Mouse (Mus musculus) kidney, postnatal 14 days (tissue): ENCODE measurements at regions not wholly inside any gene's neighbourhood (a gene's known extent, or its start where the extent isn't known, plus 50 kb on each side); places are given as distances from the start of the nearest gene placed in this dataset.
A peak's percentile ranks its signal among the peaks of the same experiment; 100 is the strongest.
"Not testable (repeated sequence)": the region's sequence is repeated elsewhere in the genome, so short reads cannot be mapped to it uniquely, and the experiment has no call there.

ENCODE experiments used
- DNase-seq: peaks from one replicate; pipeline ENCODE4 v3.0.0; 2022; ENCODE audit warnings: mixed read lengths

- DNase-seq, result no peak
Measured at GRCm38 (mm10) chr12:46636888-46637287, 181.8 kb downstream of the Nova1 start.

- DNase-seq, result peak; percentile 33
Measured at GRCm38 (mm10) chr12:46635125-46635772, 183.5 kb downstream of the Nova1 start.

GRCm38 (mm10) chr12:46634771-46635124, 184.0 kb downstream of the Nova1 start:
- no peak for DNase-seq

GRCm38 (mm10) chr12:46632384-46632783, 186.3 kb downstream of the Nova1 start:
- not testable (repeated sequence) for DNase-seq

- no peak for DNase-seq
Measured at GRCm38 (mm10) chr12:46627320-46627719, 191.4 kb downstream of the Nova1 start.

GRCm38 (mm10) chr12:46611439-46611838, 207.3 kb downstream of the Nova1 start:
- DNase-seq, result no peak

- no peak for DNase-seq
Measured at GRCm38 (mm10) chr12:46609580-46610311, 209.0 kb downstream of the Nova1 start.

- no peak for DNase-seq
Measured at GRCm38 (mm10) chr12:46608290-46608910, 210.3 kb downstream of the Nova1 start.

- DNase-seq, result no peak
Measured at GRCm38 (mm10) chr12:46597200-46597599, 221.5 kb downstream of the Nova1 start.

GRCm38 (mm10) chr12:46568665-46569064, 250.1 kb downstream of the Nova1 start:
- DNase-seq, result no peak

GRCm38 (mm10) chr12:46566324-46566723, 252.4 kb downstream of the Nova1 start:
- no peak for DNase-seq

GRCm38 (mm10) chr12:46520942-46521341, 297.8 kb downstream of the Nova1 start:
- DNase-seq, result no peak

- no peak for DNase-seq
Measured at GRCm38 (mm10) chr12:46507829-46508228, 310.9 kb downstream of the Nova1 start.

GRCm38 (mm10) chr12:46492465-46492864, 326.3 kb downstream of the Nova1 start:
- DNase-seq, result no peak

GRCm38 (mm10) chr12:46450888-46451287, 367.8 kb downstream of the Nova1 start:
- DNase-seq, result no peak

GRCm38 (mm10) chr12:46444644-46445313, 373.9 kb downstream of the Nova1 start:
- no peak for DNase-seq

GRCm38 (mm10) chr12:46419591-46419990, 399.1 kb downstream of the Nova1 start:
- no peak for DNase-seq

- no peak for DNase-seq
Measured at GRCm38 (mm10) chr12:46418990-46419389, 399.7 kb downstream of the Nova1 start.

- no peak for DNase-seq
Measured at GRCm38 (mm10) chr12:46416765-46417404, 401.8 kb downstream of the Nova1 start.

- DNase-seq, result no peak
Measured at GRCm38 (mm10) chr12:46416250-46416649, 402.5 kb downstream of the Nova1 start.

- DNase-seq, result no peak
Measured at GRCm38 (mm10) chr12:46405674-46406073, 413.1 kb downstream of the Nova1 start.

GRCm38 (mm10) chr12:46399653-46399975, 419.1 kb downstream of the Nova1 start:
- DNase-seq, result peak; percentile 2
